Mouse (Mus musculus) lung, embryonic 15.5 days (tissue): ENCODE measurements around the gene Bnc2. TPM values are rescaled to one million over a fixed set of nuclear protein-coding genes. Genes with fewer than 3 reads are reported as not detected.

Experiments used
- ATAC-seq: fragments of 200-750 bp; cut with Nextera tagmentation; 2 replicates; pipeline ENCODE4 v1.8.0; 2017; ENCODE audit warnings: moderate number of reproducible peaks, borderline replicate concordance; ENCODE audit not compliant: low FRiP score, low TSS enrichment; ENCODE audit errors: extremely low read depth
- H3K27ac ChIP-seq: fragments of 300-500 bp; sonication (generic); 2 replicates; pipeline ENCODE4 v1.5.1; 2015; ENCODE audit warnings: moderate library complexity, mild to moderate bottlenecking, inconsistent platforms
- H3K27me3 ChIP-seq: fragments of 300-500 bp; sonication (generic); 2 replicates; pipeline ENCODE4 v1.6.1; 2015; ENCODE audit warnings: inconsistent platforms
- H3K36me3 ChIP-seq: fragments of 300-500 bp; sonication (generic); 2 replicates; pipeline ENCODE4 v1.6.1; 2015; ENCODE audit warnings: inconsistent platforms
- H3K4me1 ChIP-seq: fragments of 300-500 bp; sonication (generic); 2 replicates; pipeline ENCODE4 v1.6.1; 2015; ENCODE audit warnings: inconsistent platforms
- H3K4me2 ChIP-seq: fragments of 300-500 bp; sonication (generic); 2 replicates; pipeline ENCODE4 v1.6.1; 2015; ENCODE audit warnings: inconsistent platforms, mild to moderate bottlenecking, moderate library complexity
- H3K4me3 ChIP-seq: fragments of 300-500 bp; sonication (generic); 2 replicates; pipeline ENCODE4 v1.5.1; 2015; ENCODE audit warnings: mild to moderate bottlenecking, inconsistent platforms
- H3K9ac ChIP-seq: fragments of 300-500 bp; sonication (generic); 2 replicates; pipeline ENCODE4 v1.6.1; 2015; ENCODE audit warnings: inconsistent platforms
- H3K9me3 ChIP-seq: fragments of 300-500 bp; sonication (generic); 2 replicates; pipeline ENCODE4 v1.6.1; 2016; ENCODE audit warnings: inconsistent platforms
- WGBS: fragments of 180-500 bp; shearing (Covaris S2); methylation state at CpG from one replicate; pipeline ENCODE4 v1.1.7; 2015; 5-methylcytosine and 5-hydroxymethylcytosine counted together
- polyA plus RNA-seq: library from polyadenylated mRNA; unstranded; fragments of >200 nt; fragmentation: Nextera tagmentation; extraction: Ambion mirVana; gene quantifications from 2 replicates; pipeline ENCODE4 v1.2.1, GENCODE M21; 2015

Gene Bnc2
- polyA plus RNA-seq, 1 experiment from 2014 or later, result 5.8 TPM

DNA sequence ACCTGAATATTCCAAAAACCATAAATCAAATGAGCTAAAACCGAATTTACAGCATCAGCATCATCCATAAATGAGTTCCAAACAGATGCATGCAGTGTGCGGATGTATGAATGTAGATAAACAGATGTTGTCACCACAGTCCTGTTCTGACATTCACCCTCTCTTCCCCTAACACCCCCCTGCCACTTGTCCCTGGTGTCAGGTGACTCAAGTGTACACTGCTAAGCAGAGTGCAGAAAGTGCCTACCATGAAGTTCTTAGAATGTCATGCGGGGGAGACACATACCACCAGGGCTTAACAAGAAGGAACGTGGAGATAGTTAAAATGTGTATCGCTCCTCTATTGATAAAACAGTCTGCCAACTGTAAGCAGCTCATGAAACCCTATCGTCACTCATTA, 396.9 kb downstream of the Bnc2 start:
- Histone ChIP-seq H3K9me3 (no peaks in the 10 kb centered on the region), H3K4me1 (no peaks in the 10 kb centered on the region), H3K27ac (no peak overlapping the region), H3K4me2 (no peak overlapping the region), H3K27me3 (no peaks in the 10 kb centered on the region), H3K9ac (no peak overlapping the region), H3K4me3 (no peak overlapping the region), H3K36me3 (no peaks in the 10 kb centered on the region)
- 47% methylated on average over 6 of the region's 6 CpGs for WGBS
- ATAC-seq, result no peak

DNA sequence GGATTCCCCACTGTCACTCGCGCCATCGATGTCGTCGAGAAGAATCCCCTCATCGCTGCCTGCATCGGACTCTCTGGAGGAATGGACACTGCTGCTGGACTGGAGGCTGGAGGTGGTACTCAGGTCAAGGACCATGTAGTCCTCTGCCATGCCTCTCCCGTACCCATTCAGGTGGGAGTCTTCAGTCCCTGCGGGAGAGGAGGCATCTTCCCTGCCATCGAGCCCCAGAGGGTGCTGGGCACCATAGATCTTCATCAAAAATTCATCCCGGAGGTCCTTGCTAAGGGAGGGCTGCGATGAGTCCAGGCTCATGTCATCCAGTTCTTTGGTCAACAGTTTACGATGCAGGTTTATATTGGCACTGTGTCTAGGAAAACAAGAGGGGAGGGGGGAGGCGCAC, 399.0 kb downstream of the Bnc2 start:
- H3K36me3 ChIP-seq, result no peaks in the 10 kb centered on the region
- H3K4me1 ChIP-seq, result no peaks in the 10 kb centered on the region
- H3K4me2 ChIP-seq, result no peak overlapping the region
- ATAC-seq, result no peak
- H3K27ac ChIP-seq, result no peak overlapping the region
- H3K9me3 ChIP-seq, result no peaks in the 10 kb centered on the region
- H3K9ac ChIP-seq, result no peak overlapping the region
- no peak overlapping the region for H3K4me3 ChIP-seq
- 87% methylated on average over 14 of the region's 14 CpGs for WGBS
- no peaks in the 10 kb centered on the region for H3K27me3 ChIP-seq

DNA sequence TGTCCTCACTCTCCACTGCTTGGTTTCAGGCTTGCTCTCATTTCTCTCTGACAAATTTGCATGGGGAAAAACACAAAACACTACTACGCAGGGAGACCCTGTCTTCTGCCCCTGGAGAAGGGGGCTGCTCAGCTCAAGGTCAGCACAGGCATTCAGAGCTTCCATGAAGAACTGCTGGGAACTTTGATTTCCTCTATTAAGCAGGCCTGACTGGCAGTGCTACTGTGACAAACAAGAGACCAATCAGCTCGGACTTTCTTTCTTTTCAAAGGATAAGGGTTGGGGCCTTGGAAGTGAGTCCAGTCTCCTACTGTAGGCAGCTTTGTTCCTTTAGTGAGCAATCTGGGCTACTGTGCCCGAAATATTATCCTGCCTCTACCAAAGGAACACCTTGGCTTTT, 400.9 kb downstream of the Bnc2 start:
- H3K4me3 ChIP-seq, result no peak overlapping the region
- H3K27ac ChIP-seq, result no peak overlapping the region
- ATAC-seq, result no peak
- no peak overlapping the region for H3K9ac ChIP-seq
- H3K4me2 ChIP-seq, result no peak overlapping the region
- WGBS, result 59% methylated on average over 3 of the region's 3 CpGs
- H3K27me3 ChIP-seq, result no peaks in the 10 kb centered on the region
- H3K36me3 ChIP-seq, result no peaks in the 10 kb centered on the region
- no peaks in the 10 kb centered on the region for H3K4me1 ChIP-seq
- no peaks in the 10 kb centered on the region for H3K9me3 ChIP-seq

DNA sequence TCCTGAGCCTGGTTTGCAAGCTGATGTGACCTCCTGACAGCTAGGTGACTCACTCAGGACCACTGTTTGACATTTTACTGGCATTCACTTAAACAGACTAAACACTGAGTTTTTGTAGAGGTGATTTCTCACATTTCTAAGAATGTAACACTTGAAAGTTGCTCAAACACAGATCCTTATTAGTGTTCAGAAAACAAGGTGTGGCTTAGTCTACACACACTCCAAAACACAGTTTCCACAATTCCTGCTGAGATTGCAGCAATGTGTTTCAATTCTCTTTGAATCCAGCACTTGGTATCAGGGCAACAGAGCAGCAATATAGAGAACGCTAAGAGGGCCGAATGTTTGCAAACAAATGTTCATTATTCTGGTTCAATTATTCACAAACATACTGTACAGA, 402.2 kb downstream of the Bnc2 start:
- no peak for ATAC-seq
- no peak overlapping the region for H3K4me2 ChIP-seq
- no peak overlapping the region for H3K9ac ChIP-seq
- H3K9me3 ChIP-seq, result no peaks in the 10 kb centered on the region
- no peak overlapping the region for H3K27ac ChIP-seq
- H3K36me3 ChIP-seq, result no peaks in the 10 kb centered on the region
- H3K4me3 ChIP-seq, result no peak overlapping the region
- H3K4me1 ChIP-seq, result no peaks in the 10 kb centered on the region
- H3K27me3 ChIP-seq, result no peaks in the 10 kb centered on the region
- WGBS, result 54% methylated on average over 2 of the region's 2 CpGs

DNA sequence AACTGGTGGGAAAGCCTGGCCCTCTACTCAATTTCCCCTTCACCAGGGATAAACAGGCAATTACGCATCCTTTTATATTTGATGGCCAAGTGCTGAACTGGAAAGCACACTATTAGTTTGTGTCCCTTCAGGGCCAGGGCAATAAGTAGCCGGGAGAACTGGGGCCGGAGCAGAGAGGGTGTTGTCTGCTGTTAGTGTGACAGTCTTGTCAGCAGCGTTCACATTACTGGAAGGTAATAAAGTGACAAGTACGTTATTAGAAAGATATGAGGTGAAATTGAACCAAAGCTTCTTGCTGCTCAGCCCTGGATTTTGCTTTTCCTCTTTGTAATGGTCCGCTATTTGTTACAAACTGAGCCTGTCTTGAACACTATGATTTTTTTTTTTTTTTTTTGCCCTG, 405.2 kb downstream of the Bnc2 start:
- Histone ChIP-seq H3K36me3 (no peaks in the 10 kb centered on the region), H3K27ac (no peak overlapping the region), H3K27me3 (no peaks in the 10 kb centered on the region), H3K9ac (no peak overlapping the region), H3K4me3 (no peak overlapping the region), H3K4me1 (no peaks in the 10 kb centered on the region), H3K9me3 (no peaks in the 10 kb centered on the region), H3K4me2 (no peak overlapping the region)
- no peak for ATAC-seq
- WGBS, result 47% methylated on average over 6 of the region's 6 CpGs

DNA sequence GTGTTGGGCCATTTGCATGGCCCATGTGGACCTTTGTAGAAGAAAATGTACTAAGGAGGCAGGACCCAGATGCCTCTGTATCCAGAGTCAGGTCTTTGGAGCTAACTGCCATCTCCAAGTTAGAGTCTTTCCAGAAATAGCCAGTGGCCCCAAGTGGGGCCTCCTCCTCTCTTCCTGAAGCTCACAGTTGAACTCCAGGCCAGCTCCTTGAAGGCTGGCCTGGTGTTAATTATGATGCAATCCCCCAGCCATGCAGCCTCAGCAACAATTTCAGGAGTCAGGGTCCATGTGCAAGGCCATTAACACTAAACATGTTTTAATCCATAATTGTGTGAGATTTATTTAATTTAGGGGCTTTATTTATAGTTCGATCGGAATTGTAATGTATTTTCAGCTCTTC, 427.7 kb downstream of the Bnc2 start:
- no peaks in the 10 kb centered on the region for H3K4me1 ChIP-seq
- H3K27me3 ChIP-seq, result no peaks in the 10 kb centered on the region
- H3K4me3 ChIP-seq, result no peak overlapping the region
- H3K36me3 ChIP-seq, result no peaks in the 10 kb centered on the region
- ATAC-seq, result no peak
- no peaks in the 10 kb centered on the region for H3K9me3 ChIP-seq
- H3K9ac ChIP-seq, result no peak overlapping the region
- no peak overlapping the region for H3K27ac ChIP-seq
- 98% methylated on average over 2 of the region's 2 CpGs for WGBS
- no peak overlapping the region for H3K4me2 ChIP-seq

DNA sequence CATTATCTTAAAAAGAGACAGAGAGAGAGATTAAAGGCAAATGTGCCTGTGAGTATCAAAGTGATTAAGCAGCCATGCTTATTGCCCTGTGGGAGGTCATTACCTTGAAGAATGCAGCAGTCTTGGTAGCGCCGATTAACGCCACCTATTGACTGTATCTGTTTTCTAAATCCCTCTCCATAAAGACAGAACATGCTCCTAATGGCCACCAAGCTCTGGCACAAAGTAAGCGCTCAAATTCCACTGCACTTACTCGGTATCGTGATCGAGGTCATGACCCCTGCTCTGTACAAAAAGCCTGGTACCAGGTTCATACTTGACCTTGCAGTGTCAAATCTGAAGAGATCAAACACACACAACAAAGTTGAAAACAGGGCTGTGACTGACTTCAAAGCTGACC, 442.7 kb downstream of the Bnc2 start:
- Histone ChIP-seq H3K9me3 (no peaks in the 10 kb centered on the region), H3K27ac (no peak overlapping the region), H3K36me3 (no peaks in the 10 kb centered on the region), H3K27me3 (no peaks in the 10 kb centered on the region), H3K9ac (no peak overlapping the region), H3K4me1 (no peaks in the 10 kb centered on the region), H3K4me3 (no peak overlapping the region), H3K4me2 (no peak overlapping the region)
- 66% methylated on average over 7 of the region's 7 CpGs for WGBS
- no peak for ATAC-seq

DNA sequence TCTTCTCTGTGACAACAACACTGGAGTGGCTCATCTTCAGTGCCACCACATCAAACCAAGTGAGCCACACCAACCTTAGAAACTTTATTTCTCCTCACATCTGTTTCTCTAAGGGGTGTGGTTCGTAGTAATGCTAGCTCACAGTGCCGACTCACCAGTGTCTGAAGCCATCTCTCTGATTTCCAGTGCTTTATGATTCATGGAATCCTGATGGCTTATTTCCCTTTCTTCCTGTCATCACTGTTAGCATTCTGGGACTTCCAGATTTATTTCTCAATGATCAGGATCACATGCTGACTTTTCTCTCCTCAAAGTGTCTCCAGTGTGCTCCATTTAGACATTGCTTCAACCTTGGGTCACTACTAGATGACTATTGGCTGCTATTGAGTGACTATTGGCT, 443.8 kb downstream of the Bnc2 start:
- Histone ChIP-seq H3K4me2 (no peak overlapping the region), H3K27me3 (no peaks in the 10 kb centered on the region), H3K9me3 (no peaks in the 10 kb centered on the region), H3K9ac (no peak overlapping the region), H3K4me3 (no peak overlapping the region), H3K36me3 (no peaks in the 10 kb centered on the region), H3K4me1 (no peaks in the 10 kb centered on the region), H3K27ac (no peak overlapping the region)
- WGBS, result 82% methylated on average over 2 of the region's 2 CpGs
- no peak for ATAC-seq

DNA sequence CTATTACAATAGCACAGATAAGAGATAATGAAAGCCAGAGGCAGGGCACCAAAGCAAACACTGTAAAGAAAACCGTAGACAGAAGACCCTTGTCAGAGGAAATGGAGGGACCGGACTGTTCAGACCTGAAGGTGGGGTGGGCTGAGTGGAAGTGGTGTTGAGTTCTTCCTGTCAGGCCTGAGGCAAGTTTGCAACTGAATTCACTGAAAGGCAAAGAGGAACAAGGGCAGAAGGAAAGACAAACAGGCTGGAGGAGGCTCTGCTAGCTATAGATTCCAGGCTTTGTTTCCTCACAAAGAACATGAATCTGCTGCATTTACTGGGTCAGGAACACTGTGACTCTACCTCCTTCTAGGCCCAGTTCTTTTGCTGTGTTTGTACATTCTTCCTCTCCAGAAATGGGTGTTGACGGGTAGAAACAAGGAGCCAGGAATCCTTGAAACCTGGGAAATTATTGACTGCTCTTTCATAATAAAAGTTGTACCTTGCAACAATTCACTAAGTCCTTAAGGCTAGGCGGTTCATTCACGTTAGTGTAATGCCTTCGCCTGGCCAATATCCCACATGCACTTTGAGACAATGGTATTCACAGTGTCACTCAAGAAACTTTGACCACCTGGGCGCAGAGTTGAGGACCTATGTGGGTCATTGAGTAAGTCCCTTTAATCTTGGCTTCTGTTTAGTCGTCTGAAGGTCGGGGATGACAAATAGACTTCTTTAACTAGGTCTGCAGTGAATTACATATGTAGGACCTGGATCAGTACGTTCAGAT, 445.7 kb downstream of the Bnc2 start:
- no peak for ATAC-seq
- H3K27ac ChIP-seq, result no peak overlapping the region
- whole genome bisulfite sequencing, result 61% methylated on average over 10 of the region's 10 CpGs
- no peaks in the 10 kb centered on the region for H3K9me3 ChIP-seq
- no peak overlapping the region for H3K4me3 ChIP-seq
- H3K9ac ChIP-seq, result no peak overlapping the region
- no peaks in the 10 kb centered on the region for H3K27me3 ChIP-seq
- no peaks in the 10 kb centered on the region for H3K4me1 ChIP-seq
- H3K4me2 ChIP-seq, result no peak overlapping the region
- H3K36me3 ChIP-seq, result no peaks in the 10 kb centered on the region

DNA sequence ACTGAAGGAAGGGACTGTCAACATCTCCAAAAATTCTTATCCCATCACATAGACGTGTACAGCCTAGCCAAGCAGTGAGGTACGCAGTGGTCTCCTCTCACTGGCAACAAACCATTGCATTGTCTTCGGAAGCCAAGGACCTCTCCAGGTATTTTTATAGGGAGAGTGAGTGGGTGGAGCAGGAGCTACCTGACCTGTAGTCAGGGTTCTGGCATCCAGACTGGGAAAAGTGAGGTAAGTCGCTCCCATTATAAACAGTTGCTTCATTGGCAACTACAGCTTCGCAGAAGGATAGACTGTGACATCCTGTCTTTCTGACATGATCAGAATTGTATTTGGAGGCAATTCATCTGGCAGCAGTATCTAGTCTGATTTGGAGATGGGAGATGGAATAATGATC, 446.5 kb downstream of the Bnc2 start:
- H3K27me3 ChIP-seq, result no peaks in the 10 kb centered on the region
- ATAC-seq, result no peak
- no peak overlapping the region for H3K4me3 ChIP-seq
- no peak overlapping the region for H3K27ac ChIP-seq
- no peaks in the 10 kb centered on the region for H3K36me3 ChIP-seq
- H3K4me1 ChIP-seq, result no peaks in the 10 kb centered on the region
- H3K9ac ChIP-seq, result no peak overlapping the region
- no peak overlapping the region for H3K4me2 ChIP-seq
- H3K9me3 ChIP-seq, result no peaks in the 10 kb centered on the region
- 68% methylated on average over 5 of the region's 5 CpGs for WGBS

Other genes with a start within 250 kb of the Bnc2 start
- 13.3 and 14.3 TPM in 2 replicates for gene Cntln, start 209.0 kb upstream of the Bnc2 start, polyA plus RNA-seq